Mouse (Mus musculus) hindbrain, postnatal 0 days (tissue): Measurements from ENCODE around the gene Cse1l. TPM values are rescaled to one million over a fixed set of nuclear protein-coding genes. Genes with fewer than 3 reads are reported as not detected.

Source experiments
- ATAC-seq: fragments of 200-750 bp; cut with Nextera tagmentation; 2 replicates; pipeline ENCODE4 v1.8.0; 2017; ENCODE audit warnings: mild to moderate bottlenecking, moderate TSS enrichment, moderate library complexity
- DNase-seq: peaks from one replicate; pipeline ENCODE4 v3.0.0-alpha.2; 2015; ENCODE audit warnings: low spot score
- H3K27ac ChIP-seq: fragments of 300-500 bp; sonication (generic); 2 replicates; pipeline ENCODE4 v1.5.1; 2014; ENCODE audit warnings: mild to moderate bottlenecking
- H3K27me3 ChIP-seq: fragments of 300-500 bp; sonication (generic); 2 replicates; pipeline ENCODE4 v1.6.1; 2014; ENCODE audit warnings: low read length, mixed read lengths; ENCODE audit not compliant: insufficient read depth
- H3K36me3 ChIP-seq: fragments of 300-500 bp; sonication (generic); 2 replicates; pipeline ENCODE4 v1.6.1; 2014; ENCODE audit warnings: low read length, mixed read lengths; ENCODE audit not compliant: insufficient read depth
- H3K4me1 ChIP-seq: fragments of 300-500 bp; sonication (generic); 2 replicates; pipeline ENCODE4 v1.6.1; 2014; ENCODE audit warnings: antibody characterized with exemption, low read length, mixed read lengths; ENCODE audit not compliant: insufficient read depth
- H3K4me2 ChIP-seq: fragments of 300-500 bp; sonication (generic); 2 replicates; pipeline ENCODE4 v1.6.1; 2014; ENCODE audit warnings: low read depth, mild to moderate bottlenecking, low read length, moderate library complexity, mixed read lengths
- H3K4me3 ChIP-seq: fragments of 300-500 bp; sonication (generic); 2 replicates; pipeline ENCODE4 v1.5.1; 2014; ENCODE audit warnings: low read length
- H3K9ac ChIP-seq: fragments of 300-500 bp; sonication (generic); replicated peaks from 2 replicates; pipeline ENCODE4 v1.6.1; 2014; ENCODE audit warnings: mild to moderate bottlenecking, low read length, moderate library complexity, mixed read lengths
- H3K9me3 ChIP-seq: fragments of 300-500 bp; sonication (generic); 2 replicates; pipeline ENCODE4 v1.6.1; 2016; ENCODE audit warnings: low read length, mixed read lengths
- CTCF ChIP-seq: IDR thresholded peaks from 2 replicates; pipeline ENCODE4 v1.5.1; 2016; ENCODE audit warnings: antibody characterized with exemption, control low read depth, low read depth
- WGBS: fragments of 180-500 bp; shearing (Covaris S2); extraction: QIAGEN DNeasy Blood & Tissue Kit; methylation state at CpG from one replicate; pipeline ENCODE4 v1.1.7; 2014; 5-methylcytosine and 5-hydroxymethylcytosine counted together
- polyA plus RNA-seq: library from polyadenylated mRNA; unstranded; fragments of >200 nt; fragmentation: Nextera tagmentation; extraction: Ambion mirVana; gene quantifications from 2 replicates; pipeline ENCODE4 v1.2.1, GENCODE M21; 2015
- total RNA-seq: library from RNA; depleted of rRNA; stranded (reverse); fragments of >200 nt; gene quantifications from 2 replicates; pipeline ENCODE4 v1.2.3, GENCODE M21; 2014; rRNA removed

Cse1l gene
- total and polyA plus RNA-seq, 2 experiments from 2014 or later, result 68.1 to 78.7 TPM

DNA sequence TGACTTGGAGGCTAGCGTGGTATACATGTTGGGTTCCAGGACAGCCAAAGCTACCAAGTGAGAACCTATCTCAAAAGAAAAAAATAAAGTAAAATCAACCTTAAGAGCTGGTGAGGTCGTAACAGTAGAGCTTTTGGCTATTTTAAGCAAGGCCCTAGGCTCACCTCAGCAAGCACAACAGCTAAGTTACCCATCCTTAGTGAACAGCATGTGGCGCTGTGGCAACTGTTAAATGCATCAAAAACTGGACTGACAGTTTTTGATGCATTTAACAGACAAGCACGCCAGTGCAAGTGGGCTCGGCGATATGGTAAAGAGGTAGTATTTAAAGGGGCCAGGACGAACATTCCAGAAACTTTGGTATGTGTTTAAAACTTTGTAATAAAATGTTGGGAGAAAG, 85.0 kb downstream of the Cse1l start:
- Histone ChIP-seq H3K27me3 (no peaks in the 10 kb centered on the region), H3K4me3 (no peak overlapping the region), H3K36me3 (no peaks in the 10 kb centered on the region), H3K9me3 (no peaks in the 10 kb centered on the region), H3K4me2 (no peak overlapping the region), H3K4me1 (peaks cover 11% of the 10 kb centered on the region; the same call in 1 of the 2 replicates), H3K9ac (no peak overlapping the region), H3K27ac (no peak overlapping the region)
- no peak for TF ChIP-seq CTCF
- no peak for ATAC-seq
- 79% methylated on average over 7 of the region's 7 CpGs for WGBS
- no peak for DNase-seq

DNA sequence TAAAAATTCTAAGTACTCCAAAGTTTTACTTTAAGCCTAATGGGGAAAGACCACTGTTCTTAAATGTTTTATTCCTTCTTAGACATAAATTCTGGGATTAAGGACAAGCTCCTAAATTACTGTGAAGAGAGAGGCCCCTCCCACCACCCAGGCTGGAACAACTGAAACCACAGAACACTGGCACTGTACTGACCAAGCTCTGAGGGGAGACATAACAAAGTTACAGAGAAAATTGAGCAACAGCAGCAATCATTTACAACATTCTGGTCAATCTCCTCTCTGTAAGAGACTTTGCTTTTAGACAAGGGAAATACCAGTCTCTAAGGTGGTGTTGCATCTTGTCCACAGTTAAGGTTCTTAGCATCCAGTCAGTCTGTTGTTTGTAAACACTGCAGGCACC, 86.1 kb downstream of the Cse1l start:
- ATAC-seq, result no peak
- Histone ChIP-seq H3K27me3 (no peaks in the 10 kb centered on the region), H3K36me3 (no peaks in the 10 kb centered on the region), H3K9ac (no peak overlapping the region), H3K9me3 (no peaks in the 10 kb centered on the region), H3K4me1 (peaks cover 11% of the 10 kb centered on the region; the same call in 1 of the 2 replicates), H3K27ac (no peak overlapping the region), H3K4me2 (no peak overlapping the region), H3K4me3 (no peak overlapping the region)
- no peak for TF ChIP-seq CTCF
- no peak for DNase-seq

DNA sequence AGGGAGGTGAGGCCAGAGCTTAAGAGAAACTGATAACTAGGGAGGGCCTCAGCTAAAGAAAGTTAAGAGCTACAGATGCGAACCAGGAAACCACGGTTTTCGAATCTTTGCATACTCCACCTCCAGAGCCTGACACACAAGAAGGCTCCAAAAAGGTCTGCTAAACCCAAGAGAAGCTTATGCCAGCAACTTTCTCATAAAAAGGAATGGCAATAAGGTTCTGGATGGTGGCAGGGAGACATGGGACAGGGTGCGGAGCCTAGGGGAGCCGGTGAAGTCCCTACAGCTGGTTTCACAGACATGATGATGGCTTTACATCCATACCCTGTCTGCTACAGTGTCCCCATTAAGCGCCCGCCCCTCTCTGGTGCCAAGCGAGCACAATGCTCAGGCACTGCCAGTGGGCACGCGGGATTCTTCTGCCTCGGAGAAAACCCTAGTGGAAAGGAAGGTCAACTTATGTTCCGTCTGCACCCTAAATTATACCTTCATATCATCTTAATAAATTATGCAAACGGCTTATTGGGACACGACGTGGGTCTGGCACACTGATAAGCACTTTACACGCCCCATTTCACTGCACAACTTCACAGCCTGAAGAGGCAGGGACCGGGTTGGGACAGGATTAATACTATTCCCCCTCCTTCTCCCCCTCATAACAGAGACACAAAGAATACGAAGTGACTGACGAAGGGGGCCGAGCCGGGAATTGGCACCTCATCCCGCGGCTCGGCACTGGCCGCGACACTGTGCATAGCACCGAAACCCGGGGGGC, 89.4 kb downstream of the Cse1l start:
- Histone ChIP-seq H3K4me1 (peaks cover 11% of the 10 kb centered on the region; the same call in 1 of the 2 replicates), H3K9me3 (no peaks in the 10 kb centered on the region), H3K27ac (peak overlapping the region; percentile 98), H3K9ac (peak overlapping the region; percentile 99), H3K36me3 (no peaks in the 10 kb centered on the region), H3K27me3 (no peaks in the 10 kb centered on the region), H3K4me2 (peak overlapping the region; percentile 80), H3K4me3 (peak overlapping the region; percentile 96)
- DNase-seq, result peak; percentile 57
- peak; percentile 7; the same call in 1 of the 2 replicates for TF ChIP-seq CTCF
- WGBS, result 4% methylated on average over 28 of the region's 28 CpGs
- ATAC-seq, result peak; percentile 21

Other genes starting within 250 kb of the Cse1l start
- 63.2 and 66.8 TPM in 2 replicates for gene Prex1, start 192.2 kb upstream of the Cse1l start, total RNA-seq
- gene Prex1, start 192.2 kb upstream of the Cse1l start, polyA plus RNA-seq, result 24.1 and 24.2 TPM in 2 replicates
- gene Trp53rkb, start 113.5 kb upstream of the Cse1l start, total RNA-seq, result 6.4 and 11.3 TPM in 2 replicates
- gene Trp53rkb, start 113.5 kb upstream of the Cse1l start, polyA plus RNA-seq, result 7.2 and 9.5 TPM in 2 replicates
- 23.4 and 26.3 TPM in 2 replicates for gene Arfgef2, start 100.5 kb upstream of the Cse1l start, total RNA-seq
- 3.5 and 4.6 TPM in 2 replicates for gene Arfgef2, start 100.5 kb upstream of the Cse1l start, polyA plus RNA-seq
- gene Stau1, start 90.3 kb downstream of the Cse1l start, total RNA-seq, result 28.8 and 37.9 TPM in 2 replicates
- gene Stau1, start 90.3 kb downstream of the Cse1l start, polyA plus RNA-seq, result 81.3 and 86.0 TPM in 2 replicates
- gene Ddx27, start 109.2 kb downstream of the Cse1l start, total RNA-seq, result 27.5 and 29.4 TPM in 2 replicates
- 36.7 and 38.3 TPM in 2 replicates for gene Ddx27, start 109.2 kb downstream of the Cse1l start, polyA plus RNA-seq
- 31.6 and 34.9 TPM in 2 replicates for gene Znfx1, start 157.0 kb downstream of the Cse1l start, total RNA-seq
- 4.9 and 5.8 TPM in 2 replicates for gene Znfx1, start 157.0 kb downstream of the Cse1l start, polyA plus RNA-seq